Mouse (Mus musculus) bone marrow, adult 2 months (tissue): Measurements from ENCODE around the gene Ahnak. TPM values are rescaled to one million over a fixed set of nuclear protein-coding genes. Genes with fewer than 3 reads are reported as not detected.

Experiments
- H3K27ac ChIP-seq: fragments of 200-500 bp; 2 replicates; pipeline ENCODE4 v1.5.1; 2012; ENCODE audit warnings: low read depth, mild to moderate bottlenecking, control low read depth, inconsistent platforms, low read length; ENCODE audit not compliant: control insufficient read depth, poor library complexity, insufficient read depth
- H3K4me1 ChIP-seq: fragments of 200-500 bp; 2 replicates; pipeline ENCODE4 v1.6.1; 2011; ENCODE audit warnings: low read length; ENCODE audit not compliant: control insufficient read depth, insufficient read depth
- H3K4me3 ChIP-seq: fragments of 200-500 bp; replicated peaks from 2 replicates; pipeline ENCODE3; 2011; ENCODE audit warnings: mild to moderate bottlenecking, low read depth, low read length, control low read depth; ENCODE audit not compliant: control insufficient read depth
- CTCF ChIP-seq: fragments of 200-500 bp; IDR thresholded peaks from 2 replicates; pipeline ENCODE4 v1.5.1; 2011; ENCODE audit warnings: low read length, control low read depth; ENCODE audit not compliant: control insufficient read depth, insufficient read depth
- POLR2A ChIP-seq: fragments of 200-500 bp; IDR thresholded peaks from 2 replicates; pipeline ENCODE4 v1.6.1; 2011; ENCODE audit warnings: low read depth, mild to moderate bottlenecking, control low read depth, low read length, borderline replicate concordance; ENCODE audit not compliant: control insufficient read depth
- WGBS: fragments of 180-500 bp; shearing (Covaris S2); methylation state at CpG from one replicate; pipeline ENCODE4 v1.1.7; 2018; 5-methylcytosine and 5-hydroxymethylcytosine counted together
- polyA plus RNA-seq: library from polyadenylated mRNA; stranded (reverse); fragments of >200 nt; gene quantifications from 2 replicates; pipeline ENCODE4 v1.2.4, GENCODE M21; 2011; ENCODE audit warnings: low replicate concordance; ENCODE audit not compliant: missing spikeins, insufficient read depth, insufficient read length

Ahnak gene
- polyA plus RNA-seq, 1 experiment, result 40.1 TPM

- WGBS, result 61% methylated on average over 4 of the region's 4 CpGs
- Histone ChIP-seq H3K4me1 (peaks cover 3% of the 10 kb centered on the region; the same call in 1 of the 2 replicates), H3K4me3 (no peak overlapping the region), H3K27ac (no peak overlapping the region)
- TF ChIP-seq POLR2A, result no peak
- TF ChIP-seq CTCF, result no peak
Observed at GRCm38 (mm10) chr19:9055703-9056355, 66.7 kb downstream of the Ahnak start.

DNA sequence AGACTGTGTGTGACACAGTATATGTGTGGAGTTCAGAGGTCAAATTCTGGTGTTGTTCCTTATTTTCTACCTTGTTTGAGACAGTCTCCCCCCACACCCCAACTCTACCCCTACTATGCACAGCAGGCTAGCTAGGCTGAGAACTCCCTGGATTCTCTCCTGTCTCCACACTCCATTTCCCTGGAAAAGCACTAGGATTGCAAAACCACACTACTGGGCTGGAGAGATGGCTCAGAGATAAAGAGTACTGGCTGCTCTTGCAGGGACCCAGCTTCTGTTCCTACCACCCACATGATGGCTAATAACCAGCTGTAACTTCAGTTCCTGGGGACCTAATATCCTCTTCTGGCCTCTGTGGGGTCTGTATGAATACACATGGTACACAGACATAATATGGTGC, 68.6 kb downstream of the Ahnak start:
- Histone ChIP-seq H3K27ac (no peak overlapping the region), H3K4me3 (no peak overlapping the region), H3K4me1 (peaks cover 3% of the 10 kb centered on the region)
- TF ChIP-seq CTCF (no peak), POLR2A (no peak)

DNA sequence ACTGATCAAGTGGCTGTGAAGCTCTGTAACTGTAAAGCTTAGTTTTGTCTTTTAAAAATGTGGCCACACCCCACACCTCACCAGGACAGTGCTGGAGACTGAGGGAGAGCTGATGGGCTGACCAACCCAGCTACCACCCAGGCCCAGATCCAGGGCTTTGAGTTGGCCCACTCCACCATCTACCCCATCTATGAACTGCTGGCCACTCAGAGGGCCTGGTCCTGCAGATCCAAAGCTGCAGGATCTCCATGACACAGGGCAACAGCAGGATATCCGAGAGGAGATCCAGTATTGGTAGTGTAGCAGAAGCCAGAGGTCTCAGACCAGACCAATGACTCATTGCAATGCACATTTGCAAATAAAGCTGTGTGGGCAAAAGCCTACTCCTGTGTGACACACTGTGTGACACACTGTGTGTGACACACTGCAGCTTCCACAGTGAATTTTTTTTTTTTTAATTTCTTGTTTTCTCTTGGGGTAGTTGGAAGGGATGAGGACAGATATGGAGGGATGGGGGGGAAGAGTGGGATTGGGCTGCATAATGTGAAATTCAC, 69.3 kb downstream of the Ahnak start:
- 72% methylated on average over 1 of the region's 1 CpGs for WGBS
- no peak overlapping the region for H3K4me3 ChIP-seq
- H3K4me1 ChIP-seq, result peaks cover 3% of the 10 kb centered on the region
- H3K27ac ChIP-seq, result no peak overlapping the region
- TF ChIP-seq POLR2A, result no peak
- no peak for TF ChIP-seq CTCF

DNA sequence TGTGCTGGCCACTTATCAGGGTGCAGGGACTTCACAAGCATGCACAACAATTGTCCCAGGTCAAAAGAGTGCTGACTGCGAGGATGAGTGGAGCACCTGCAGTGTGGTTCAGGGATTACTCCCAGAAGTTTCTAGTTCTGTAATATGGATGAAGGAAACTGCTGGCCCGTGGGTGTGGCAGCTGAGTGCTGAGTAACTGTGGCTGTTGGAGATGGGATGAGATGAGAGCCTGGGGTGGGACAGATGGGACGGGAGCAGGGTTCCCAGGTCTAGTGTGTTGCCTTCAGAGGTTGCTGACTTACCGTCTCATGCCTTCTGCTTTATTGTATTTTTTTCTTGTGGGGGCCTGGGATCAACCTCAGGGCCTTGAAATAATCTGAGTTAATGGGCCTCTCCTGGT, 69.9 kb downstream of the Ahnak start:
- H3K27ac ChIP-seq, result no peak overlapping the region
- H3K4me1 ChIP-seq, result peaks cover 3% of the 10 kb centered on the region
- H3K4me3 ChIP-seq, result no peak overlapping the region
- TF ChIP-seq POLR2A (no peak), CTCF (no peak)
- WGBS, result 43% methylated on average over 4 of the region's 4 CpGs

- Histone ChIP-seq H3K4me3 (no peak overlapping the region), H3K4me1 (peaks cover 3% of the 10 kb centered on the region), H3K27ac (no peak overlapping the region)
- no peak for TF ChIP-seq CTCF
- no peak for TF ChIP-seq POLR2A
- whole genome bisulfite sequencing, result 69% methylated on average over 7 of the region's 7 CpGs
Observed at GRCm38 (mm10) chr19:9059391-9059790, 70.3 kb downstream of the Ahnak start.

GRCm38 (mm10) chr19:9060103-9060502, 71.0 kb downstream of the Ahnak start:
- H3K4me3 ChIP-seq, result no peak overlapping the region
- no peak for TF ChIP-seq POLR2A
- TF ChIP-seq CTCF, result no peak
- H3K27ac ChIP-seq, result no peak overlapping the region
- WGBS, result 39% methylated on average over 4 of the region's 4 CpGs
- peaks cover 3% of the 10 kb centered on the region for H3K4me1 ChIP-seq

GRCm38 (mm10) chr19:9061221-9061893, 72.3 kb downstream of the Ahnak start:
- H3K4me1 ChIP-seq, result peaks cover 8% of the 10 kb centered on the region
- WGBS, result 89% methylated on average over 8 of the region's 8 CpGs
- H3K4me3 ChIP-seq, result no peak overlapping the region

DNA sequence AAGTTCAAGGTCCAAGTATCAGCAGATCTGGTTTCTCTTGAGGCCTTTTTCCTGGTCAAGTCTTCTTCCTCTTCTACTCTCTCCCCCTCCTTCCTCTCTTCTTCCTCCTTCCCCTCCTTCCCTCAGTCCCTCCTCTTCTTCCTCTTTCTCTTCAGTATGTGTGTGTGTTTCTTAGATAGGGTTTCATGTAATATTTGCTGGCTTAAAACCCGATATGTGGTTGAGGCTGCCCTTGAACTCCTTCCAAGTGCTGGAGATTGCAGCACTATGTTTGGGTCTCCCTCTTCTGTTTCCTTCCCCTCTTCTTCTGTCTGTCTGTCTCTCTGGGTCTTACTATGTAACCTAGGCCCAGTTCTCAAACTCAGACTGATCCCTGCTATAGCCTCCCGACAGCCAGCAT, 73.7 kb downstream of the Ahnak start:
- peaks cover 8% of the 10 kb centered on the region for H3K4me1 ChIP-seq
- H3K4me3 ChIP-seq, result no peak overlapping the region
- no peak for TF ChIP-seq POLR2A
- TF ChIP-seq CTCF, result no peak
- WGBS, result 8% methylated on average over 2 of the region's 2 CpGs
- H3K27ac ChIP-seq, result no peak overlapping the region

More at GRCm38 (mm10) chr19:9061221-9061893, 72.3 kb downstream of the Ahnak start:
- H3K27ac ChIP-seq, result no peak overlapping the region
- TF ChIP-seq CTCF (no peak), POLR2A (no peak)

- Histone ChIP-seq H3K27ac (no peak overlapping the region), H3K4me3 (no peak overlapping the region), H3K4me1 (peaks cover 8% of the 10 kb centered on the region)
- 57% methylated on average over 3 of the region's 3 CpGs for WGBS
- TF ChIP-seq POLR2A, result no peak
- TF ChIP-seq CTCF, result no peak
Observed at GRCm38 (mm10) chr19:9063831-9064230, 74.7 kb downstream of the Ahnak start.
